Mouse (Mus musculus): ENCODE data around the gene Dcun1d4. TPM values are rescaled to one million over a fixed set of nuclear protein-coding genes. Genes with fewer than 3 reads are reported as not detected.

Gene Dcun1d4
- polyA plus RNA-seq, 1 experiment, result 3.6 TPM

DNA sequence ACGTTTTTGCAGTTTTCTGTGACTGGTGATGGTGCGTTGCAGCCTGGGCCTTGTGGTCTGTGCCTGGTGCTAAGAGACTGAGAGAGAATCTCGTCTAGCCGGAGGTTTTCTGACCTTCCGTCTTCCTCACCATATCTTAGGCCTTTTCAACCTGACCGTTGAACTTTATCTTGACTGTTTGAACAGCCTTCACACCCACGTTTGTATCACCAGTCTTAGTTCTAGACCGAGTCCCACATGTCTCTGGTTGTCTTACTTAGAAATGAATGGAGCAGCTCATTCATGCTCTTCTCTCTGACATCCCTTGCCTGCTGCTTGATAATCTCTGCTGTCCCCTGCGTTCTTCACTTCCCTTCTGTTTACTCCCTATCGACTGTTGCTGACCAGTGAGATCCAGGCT, 42.4 kb downstream of the Dcun1d4 start:
- H3K4me1 ChIP-seq (ENCODE audit: control insufficient read depth, insufficient read depth, low read length), result no peaks in the 10 kb centered on the region
- TF ChIP-seq POLR2A (IDR thresholded peaks at IDR 0.05; ENCODE audit: borderline replicate concordance, control insufficient read depth, low read depth, low read length) (no peak), CTCF (IDR thresholded peaks at IDR 0.05; ENCODE audit: control insufficient read depth, insufficient read depth, low read length) (no peak)
- 79% methylated on average over 10 of the region's 10 CpGs for WGBS
- H3K4me3 ChIP-seq (replicated peaks; ENCODE audit: control insufficient read depth, low read depth, low read length), result no peak overlapping the region
- H3K27ac ChIP-seq (ENCODE audit: control insufficient read depth, insufficient read depth, low read depth, low read length, poor library complexity), result no peak overlapping the region

DNA sequence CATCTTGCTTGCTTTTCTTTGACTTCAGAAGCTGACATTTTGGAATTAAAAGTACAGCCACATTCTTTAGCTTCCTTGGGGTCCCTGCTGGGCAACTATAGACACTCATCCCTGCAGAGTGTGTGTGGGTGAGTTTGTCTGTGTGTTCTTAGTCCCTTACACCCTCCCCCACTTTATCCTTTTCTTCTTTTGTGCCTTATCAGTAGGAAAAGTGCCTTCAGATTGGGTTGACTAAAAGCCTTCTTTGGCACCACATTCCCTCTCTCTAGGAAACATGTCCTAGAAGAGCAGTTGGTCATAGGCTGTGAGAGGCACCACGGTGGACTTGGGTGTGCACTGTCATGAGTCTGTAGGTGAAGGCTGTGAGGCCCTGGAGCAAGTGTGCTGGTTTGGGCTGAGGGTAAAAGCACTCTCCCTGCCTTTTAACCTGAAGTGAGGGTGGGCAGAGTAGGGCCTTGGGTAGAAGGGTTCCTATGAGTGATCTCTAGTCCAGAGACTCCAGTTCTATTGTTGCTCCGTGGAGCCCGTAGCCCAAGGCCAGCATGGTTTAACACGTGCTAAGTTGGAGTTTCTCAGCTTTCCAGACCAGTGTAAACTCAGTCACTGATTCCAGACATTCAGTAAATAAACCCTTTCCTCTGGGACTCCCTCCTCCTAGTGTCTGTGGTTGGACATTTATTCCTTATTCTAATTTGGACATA, 43.6 kb downstream of the Dcun1d4 start:
- Histone ChIP-seq H3K4me3 (replicated peaks; ENCODE audit: control insufficient read depth, low read depth, low read length) (no peak overlapping the region), H3K27ac (ENCODE audit: control insufficient read depth, insufficient read depth, low read depth, low read length, poor library complexity) (no peak overlapping the region), H3K4me1 (ENCODE audit: control insufficient read depth, insufficient read depth, low read length) (no peaks in the 10 kb centered on the region)
- 84% methylated on average over 4 of the region's 4 CpGs for WGBS
- TF ChIP-seq POLR2A (IDR thresholded peaks at IDR 0.05; ENCODE audit: borderline replicate concordance, control insufficient read depth, low read depth, low read length) (no peak), CTCF (IDR thresholded peaks at IDR 0.05; ENCODE audit: control insufficient read depth, insufficient read depth, low read length) (no peak)

DNA sequence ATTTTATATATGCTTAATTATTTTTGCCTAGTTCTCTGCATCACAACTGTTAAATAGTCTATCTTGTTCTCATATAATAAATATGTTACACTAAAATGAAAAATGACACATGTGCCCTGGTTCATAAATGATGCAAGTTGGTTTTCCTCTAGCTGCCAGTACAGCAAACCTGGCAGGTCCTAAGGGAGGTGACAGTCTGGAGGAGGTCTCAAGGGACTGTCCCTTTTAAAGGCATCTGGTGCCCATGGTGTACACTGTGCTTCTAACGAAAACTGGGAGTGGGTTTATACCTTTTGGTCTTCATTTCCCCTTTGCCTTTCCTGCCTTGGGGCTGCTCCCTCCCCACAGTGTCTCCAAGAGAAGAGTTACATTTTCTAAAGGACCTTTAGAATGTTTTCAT, 51.4 kb downstream of the Dcun1d4 start:
- TF ChIP-seq POLR2A (IDR thresholded peaks at IDR 0.05; ENCODE audit: borderline replicate concordance, control insufficient read depth, low read depth, low read length) (no peak), CTCF (IDR thresholded peaks at IDR 0.05; ENCODE audit: control insufficient read depth, insufficient read depth, low read length) (no peak)
- H3K27ac ChIP-seq (ENCODE audit: control insufficient read depth, insufficient read depth, low read depth, low read length, poor library complexity), result no peak overlapping the region
- no peak overlapping the region for H3K4me3 ChIP-seq (replicated peaks; ENCODE audit: control insufficient read depth, low read depth, low read length)
- WGBS, result 66% methylated on average over 1 of the region's 1 CpGs
- H3K4me1 ChIP-seq (ENCODE audit: control insufficient read depth, insufficient read depth, low read length), result no peaks in the 10 kb centered on the region

- Histone ChIP-seq H3K4me3 (replicated peaks; ENCODE audit: control insufficient read depth, low read depth, low read length) (no peak overlapping the region), H3K27ac (ENCODE audit: control insufficient read depth, insufficient read depth, low read depth, low read length, poor library complexity) (no peak overlapping the region), H3K4me1 (ENCODE audit: control insufficient read depth, insufficient read depth, low read length) (no peaks in the 10 kb centered on the region)
- 89% methylated on average over 9 of the region's 9 CpGs for WGBS
- TF ChIP-seq CTCF (IDR thresholded peaks at IDR 0.05; ENCODE audit: control insufficient read depth, insufficient read depth, low read length) (no peak), POLR2A (IDR thresholded peaks at IDR 0.05; ENCODE audit: borderline replicate concordance, control insufficient read depth, low read depth, low read length) (no peak)
Measured at GRCm38 (mm10) chr5:73532879-73533278, 52.1 kb downstream of the Dcun1d4 start.

DNA sequence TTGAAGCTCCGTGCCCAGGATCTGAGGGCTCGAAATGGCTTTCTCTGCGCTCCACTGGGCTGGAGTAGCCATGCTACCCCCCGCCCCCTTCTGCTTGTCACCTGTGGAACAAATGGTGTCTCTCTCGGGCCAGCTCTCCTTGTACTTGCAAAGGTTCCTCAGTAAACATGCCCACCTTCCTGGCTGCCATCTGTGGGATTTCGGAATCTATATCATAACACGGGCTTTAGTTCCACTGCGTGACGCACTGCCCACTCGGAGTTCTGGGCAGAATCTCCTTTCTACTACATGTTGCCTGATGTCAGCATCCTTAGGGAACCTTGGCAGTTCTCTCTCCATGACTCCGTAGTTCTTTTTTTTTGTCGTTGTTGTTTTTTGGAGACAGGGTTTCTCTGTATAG, 56.9 kb downstream of the Dcun1d4 start:
- Histone ChIP-seq H3K27ac (ENCODE audit: control insufficient read depth, insufficient read depth, low read depth, low read length, poor library complexity) (no peak overlapping the region), H3K4me1 (ENCODE audit: control insufficient read depth, insufficient read depth, low read length) (no peaks in the 10 kb centered on the region), H3K4me3 (replicated peaks; ENCODE audit: control insufficient read depth, low read depth, low read length) (no peak overlapping the region)
- TF ChIP-seq POLR2A (IDR thresholded peaks at IDR 0.05; ENCODE audit: borderline replicate concordance, control insufficient read depth, low read depth, low read length) (no peak), CTCF (IDR thresholded peaks at IDR 0.05; ENCODE audit: control insufficient read depth, insufficient read depth, low read length) (no peak)
- 88% methylated on average over 12 of the region's 12 CpGs for WGBS

DNA sequence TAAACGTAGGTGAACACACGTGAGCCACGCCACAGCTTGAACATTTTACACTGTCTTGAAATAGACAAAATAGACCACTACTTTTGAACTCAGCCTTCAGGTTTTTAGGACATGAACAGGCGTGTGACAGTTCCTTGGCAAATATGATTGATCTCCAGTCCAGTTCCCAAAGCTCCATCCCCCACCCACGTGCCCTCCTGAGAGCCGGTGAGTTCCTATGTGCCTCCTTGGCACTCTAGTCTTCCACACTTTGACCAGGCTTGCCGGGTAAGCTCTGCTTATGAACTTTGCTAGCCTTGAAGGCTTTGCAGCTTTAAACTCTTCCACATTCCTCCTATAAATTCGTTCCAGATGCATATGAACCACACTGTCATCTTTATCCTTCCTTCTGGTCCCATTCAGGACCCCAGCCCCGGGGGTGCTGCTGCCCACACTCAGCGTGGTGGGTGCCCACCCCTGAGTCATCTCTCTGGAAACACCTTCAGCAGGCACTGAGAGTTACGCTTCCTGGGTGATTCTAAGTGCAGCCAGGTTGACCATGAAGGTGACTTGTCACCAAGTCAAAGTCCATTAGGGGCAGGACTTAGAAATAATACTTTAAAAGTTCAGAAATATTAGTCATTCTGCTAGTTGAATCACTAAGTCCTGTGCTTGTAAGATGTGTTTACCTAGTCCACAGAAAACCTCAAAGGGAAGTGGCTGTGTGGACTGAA, 57.9 kb downstream of the Dcun1d4 start:
- WGBS, result 57% methylated on average over 11 of the region's 11 CpGs
- Histone ChIP-seq H3K4me1 (ENCODE audit: control insufficient read depth, insufficient read depth, low read length) (no peaks in the 10 kb centered on the region), H3K27ac (ENCODE audit: control insufficient read depth, insufficient read depth, low read depth, low read length, poor library complexity) (no peak overlapping the region), H3K4me3 (replicated peaks; ENCODE audit: control insufficient read depth, low read depth, low read length) (no peak overlapping the region)
- TF ChIP-seq POLR2A (IDR thresholded peaks at IDR 0.05; ENCODE audit: borderline replicate concordance, control insufficient read depth, low read depth, low read length), result no peak
- TF ChIP-seq CTCF (IDR thresholded peaks at IDR 0.05; ENCODE audit: control insufficient read depth, insufficient read depth, low read length), result no peak

DNA sequence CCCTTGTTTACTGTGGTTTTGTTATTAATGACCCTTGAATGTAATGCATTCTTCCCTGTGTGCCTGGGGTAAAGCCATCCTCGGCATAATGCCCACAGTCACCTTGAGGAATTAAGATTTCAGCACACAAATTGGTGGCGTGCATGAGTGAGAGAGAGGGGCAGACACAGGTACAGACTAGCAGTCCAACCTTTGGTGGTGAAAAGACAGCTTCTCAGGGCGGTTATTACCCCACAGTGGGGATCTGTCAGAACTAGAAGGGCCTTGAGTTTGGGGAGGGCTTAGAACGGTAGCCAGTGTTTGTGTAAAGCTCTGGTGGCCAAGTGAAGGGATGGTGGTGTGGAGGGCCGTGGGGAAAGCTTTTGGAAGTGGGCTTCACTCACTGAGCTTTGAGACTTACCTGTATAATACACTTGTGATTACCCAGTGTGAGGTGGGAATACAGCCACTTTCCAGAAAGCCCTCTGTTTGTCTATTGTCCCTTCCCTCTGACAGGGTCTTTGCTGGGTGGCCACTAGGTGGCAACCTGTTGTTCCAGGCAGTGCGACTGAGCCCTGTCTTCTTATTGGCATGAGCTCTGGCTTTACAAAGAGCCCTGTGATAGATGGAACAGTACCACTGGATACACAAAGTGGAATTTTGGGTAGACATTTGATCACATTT, 59.2 kb downstream of the Dcun1d4 start:
- Histone ChIP-seq H3K4me3 (replicated peaks; ENCODE audit: control insufficient read depth, low read depth, low read length) (no peak overlapping the region), H3K27ac (ENCODE audit: control insufficient read depth, insufficient read depth, low read depth, low read length, poor library complexity) (no peak overlapping the region), H3K4me1 (ENCODE audit: control insufficient read depth, insufficient read depth, low read length) (no peaks in the 10 kb centered on the region)
- TF ChIP-seq CTCF (IDR thresholded peaks at IDR 0.05; ENCODE audit: control insufficient read depth, insufficient read depth, low read length), result peak; percentile 63
- TF ChIP-seq POLR2A (IDR thresholded peaks at IDR 0.05; ENCODE audit: borderline replicate concordance, control insufficient read depth, low read depth, low read length), result no peak
- 61% methylated on average over 6 of the region's 6 CpGs for WGBS

GRCm38 (mm10) chr5:73540511-73540871, 59.7 kb downstream of the Dcun1d4 start:
- Histone ChIP-seq H3K4me3 (replicated peaks; ENCODE audit: control insufficient read depth, low read depth, low read length) (no peak overlapping the region), H3K27ac (ENCODE audit: control insufficient read depth, insufficient read depth, low read depth, low read length, poor library complexity) (no peak overlapping the region), H3K4me1 (ENCODE audit: control insufficient read depth, insufficient read depth, low read length) (no peaks in the 10 kb centered on the region)
- TF ChIP-seq CTCF (IDR thresholded peaks at IDR 0.05; ENCODE audit: control insufficient read depth, insufficient read depth, low read length) (no peak), POLR2A (IDR thresholded peaks at IDR 0.05; ENCODE audit: borderline replicate concordance, control insufficient read depth, low read depth, low read length) (no peak)
- 85% methylated on average over 2 of the region's 2 CpGs for WGBS

Data from bone marrow, adult 2 months (tissue).